Mouse (Mus musculus) left cerebral cortex, adult 9 months (tissue): ENCODE measurements at regions not wholly inside any gene's neighbourhood (a gene's known extent, or its start where the extent isn't known, plus 50 kb on each side); places are given as distances from the start of the nearest gene placed in this dataset.

Experiments
- DNase-seq, 2 experiments: peaks; one replicate each; pipeline ENCODE4 v3.0.0; 2022; ENCODE audit warnings: low spot score in 2 of 2

- DNase-seq = no peak
Measured at GRCm38 (mm10) chr12:58901931-58902330, 109.9 kb downstream of the Sec23a start.

GRCm38 (mm10) chr12:58875808-58876207, 136.0 kb downstream of the Sec23a start:
- peak in 1 of 2 experiments; percentile 10 for DNase-seq

GRCm38 (mm10) chr12:58872465-58872864, 139.4 kb downstream of the Sec23a start:
- no peak for DNase-seq

- DNase-seq = no peak
Measured at GRCm38 (mm10) chr12:58856498-58856897, 155.3 kb downstream of the Sec23a start.

- no peak for DNase-seq
Measured at GRCm38 (mm10) chr12:58851677-58852385, 160.0 kb downstream of the Sec23a start.

- no peak for DNase-seq
Measured at GRCm38 (mm10) chr12:58829656-58830055, 182.2 kb downstream of the Sec23a start.

- DNase-seq = no peak
Measured at GRCm38 (mm10) chr12:58827864-58828263, 184.0 kb downstream of the Sec23a start.

GRCm38 (mm10) chr12:58825139-58825921, 186.5 kb downstream of the Sec23a start:
- DNase-seq = no peak

GRCm38 (mm10) chr12:58822971-58823370, 188.8 kb downstream of the Sec23a start:
- no peak for DNase-seq

- no peak for DNase-seq
Measured at GRCm38 (mm10) chr12:58804068-58804467, 207.7 kb downstream of the Sec23a start.

GRCm38 (mm10) chr12:58802410-58802809, 209.4 kb downstream of the Sec23a start:
- peak; percentile 22 to 86 for DNase-seq
